Mouse (Mus musculus): ENCODE measurements at regions not wholly inside any gene's neighbourhood (a gene's known extent, or its start where the extent isn't known, plus 50 kb on each side); places are given as distances from the start of the nearest gene placed in this dataset.
"Not testable (repeated sequence)": the region's sequence is repeated elsewhere in the genome, so short reads cannot be mapped to it uniquely, and the experiment has no call there.

DNA sequence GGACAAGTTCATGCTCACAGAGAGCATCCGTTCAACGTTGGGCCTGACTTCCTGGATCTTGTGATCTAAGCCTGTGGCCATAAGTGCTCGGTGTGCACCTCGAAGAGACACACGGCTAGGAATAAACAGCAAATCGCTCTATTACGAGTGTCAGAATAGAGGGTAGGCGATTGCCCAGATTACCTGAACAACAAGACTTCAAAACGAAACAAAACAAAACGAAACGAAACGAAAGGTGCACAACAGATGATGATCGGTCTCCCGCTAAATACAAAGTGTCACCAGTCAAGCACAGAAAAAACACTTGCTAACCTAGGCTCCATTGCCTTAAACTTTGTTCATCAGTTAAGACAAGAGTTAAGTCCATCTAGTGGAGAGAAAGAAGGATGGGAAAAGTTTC is 67.4 kb downstream of the Pdia4 start:
- not testable (repeated sequence) for H3K4me2 ChIP-seq; H3K27me3 ChIP-seq; ATAC-seq (ENCODE audit: borderline replicate concordance, extremely low read depth, low FRiP score, low TSS enrichment); H3K27ac ChIP-seq; H3K9ac ChIP-seq; H3K9me3 ChIP-seq; H3K4me1 ChIP-seq; H3K36me3 ChIP-seq; H3K4me3 ChIP-seq
- 84% methylated on average over 10 of the region's 14 CpGs for WGBS

DNA sequence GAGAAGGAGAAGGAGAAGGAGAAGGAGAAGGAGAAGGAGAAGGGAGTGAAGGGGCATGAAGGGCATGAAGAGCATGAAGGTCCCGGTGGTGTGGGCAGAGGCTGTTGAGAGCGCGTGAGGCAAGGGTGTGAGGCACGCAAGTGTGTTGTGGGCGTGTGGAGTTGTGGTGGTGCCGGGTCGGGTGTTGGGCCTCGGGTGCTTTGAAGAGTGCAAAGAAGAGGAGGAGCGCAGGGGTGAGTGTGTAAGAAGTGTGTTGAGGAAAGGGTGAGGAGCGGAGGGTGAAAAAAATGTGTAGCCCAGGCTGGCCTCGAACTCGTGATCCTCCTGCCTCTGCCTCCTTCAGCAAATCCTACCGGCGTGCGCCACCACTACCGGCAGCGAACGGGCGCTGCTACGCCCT is 69.4 kb downstream of the Pdia4 start:
- not testable (repeated sequence) for H3K27ac ChIP-seq; ATAC-seq (ENCODE audit: borderline replicate concordance, extremely low read depth, low FRiP score, low TSS enrichment); H3K4me1 ChIP-seq; H3K9me3 ChIP-seq; H3K9ac ChIP-seq; H3K27me3 ChIP-seq; H3K4me3 ChIP-seq; H3K36me3 ChIP-seq
- WGBS, result no CpG with 5 or more reads among the region's 20 CpGs
- peak overlapping the region; percentile 38; the same call in 1 of the 2 replicates for H3K4me2 ChIP-seq

DNA sequence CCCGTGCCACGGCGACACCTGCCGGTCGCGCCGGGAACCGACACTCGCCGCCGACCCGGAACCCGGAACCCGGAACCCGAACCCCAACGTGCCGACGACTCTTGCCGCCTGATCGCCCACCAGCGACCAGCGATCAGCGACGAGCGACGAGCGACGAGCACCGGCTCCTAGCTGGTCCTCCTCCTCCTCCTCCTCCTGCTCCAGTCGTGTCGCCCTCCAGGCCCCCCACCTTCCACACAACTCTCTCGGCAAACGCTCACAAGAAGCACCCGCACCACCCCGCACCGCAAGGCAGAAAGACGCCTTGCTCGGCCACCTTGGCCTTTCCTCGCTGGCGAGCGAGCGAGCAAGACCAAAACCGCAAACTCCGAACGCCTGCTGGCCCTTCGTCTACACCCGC is 73.0 kb downstream of the Pdia4 start:
- peak overlapping the region; percentile 43 for H3K4me3 ChIP-seq
- H3K4me1 ChIP-seq; H3K36me3 ChIP-seq; ATAC-seq (ENCODE audit: borderline replicate concordance, extremely low read depth, low FRiP score, low TSS enrichment); H3K27me3 ChIP-seq; H3K9me3 ChIP-seq; H3K27ac ChIP-seq: not testable (repeated sequence)
- H3K9ac ChIP-seq, result peak overlapping the region; percentile 34; the same call in 1 of the 2 replicates
- 4% methylated on average over 17 of the region's 47 CpGs for WGBS
- H3K4me2 ChIP-seq, result peak overlapping the region; percentile 59

DNA sequence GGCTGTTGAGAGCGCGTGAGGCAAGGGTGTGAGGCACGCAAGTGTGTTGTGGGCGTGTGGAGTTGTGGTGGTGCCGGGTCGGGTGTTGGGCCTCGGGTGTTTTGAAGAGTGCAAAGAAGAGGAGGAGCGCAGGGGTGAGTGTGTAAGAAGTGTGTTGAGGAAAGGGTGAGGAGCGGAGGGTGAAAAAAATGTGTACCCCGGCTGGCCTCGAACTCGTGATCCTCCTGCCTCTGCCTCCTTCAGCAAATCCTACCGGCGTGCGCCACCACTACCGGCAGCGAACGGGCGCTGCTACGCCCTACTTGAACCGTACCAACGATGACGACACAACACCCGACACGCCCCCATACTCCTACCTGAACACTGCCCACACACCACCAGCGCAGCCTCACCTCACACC is 73.5 kb downstream of the Pdia4 start:
- H3K27me3 ChIP-seq; H3K36me3 ChIP-seq; H3K4me1 ChIP-seq; H3K27ac ChIP-seq; H3K9ac ChIP-seq; ATAC-seq (ENCODE audit: borderline replicate concordance, extremely low read depth, low FRiP score, low TSS enrichment); H3K9me3 ChIP-seq: not testable (repeated sequence)
- 6% methylated on average over 13 of the region's 26 CpGs for WGBS
- Histone ChIP-seq H3K4me2 (peak overlapping the region; percentile 38; the same call in 1 of the 2 replicates), H3K4me3 (0 out of 2 replicates have a peak overlapping the region, but pooled peaks have one; percentile 23)

DNA sequence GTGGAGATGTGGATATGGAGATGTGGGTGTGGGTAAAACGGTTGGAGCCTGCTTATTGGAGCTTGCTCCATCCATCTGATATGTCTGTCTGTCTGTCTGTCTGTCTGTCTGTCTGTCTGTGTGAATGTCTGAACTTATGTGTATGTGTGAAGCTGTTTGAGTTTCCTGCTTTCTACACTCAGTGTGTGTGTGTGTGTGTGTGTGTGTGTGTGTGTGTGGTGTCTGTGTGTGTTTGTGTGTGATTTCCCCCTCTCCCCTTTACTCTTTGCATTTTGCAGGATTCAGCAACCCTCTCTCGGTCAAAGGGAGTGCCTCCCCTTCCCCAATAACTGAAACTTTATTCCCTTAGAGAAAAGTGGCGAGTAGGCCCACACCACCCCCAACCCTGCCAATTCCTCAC is 75.3 kb downstream of the Pdia4 start:
- H3K9me3 ChIP-seq; H3K4me3 ChIP-seq; H3K4me2 ChIP-seq; H3K9ac ChIP-seq; H3K4me1 ChIP-seq; H3K36me3 ChIP-seq; H3K27me3 ChIP-seq; H3K27ac ChIP-seq; ATAC-seq (ENCODE audit: borderline replicate concordance, extremely low read depth, low FRiP score, low TSS enrichment): not testable (repeated sequence)
- no CpG with 5 or more reads among the region's 3 CpGs for WGBS
